Mouse (Mus musculus): ENCODE data around the gene Zfp27.

Gene Zfp27

GRCm38 (mm10) chr7:29905966-29906681, at the start of gene Zfp27:
Gene Zfp27, minus strand, starts transcription at chr7:29906572.
- DNase-seq (ENCODE audit: extremely low spot score, low spot score) = peak; percentile 82

GRCm38 (mm10) chr7:29954731-29955130, 48.4 kb upstream of the Zfp27 start:
- peak; percentile 51 for DNase-seq (ENCODE audit: extremely low spot score, low spot score)

DNA sequence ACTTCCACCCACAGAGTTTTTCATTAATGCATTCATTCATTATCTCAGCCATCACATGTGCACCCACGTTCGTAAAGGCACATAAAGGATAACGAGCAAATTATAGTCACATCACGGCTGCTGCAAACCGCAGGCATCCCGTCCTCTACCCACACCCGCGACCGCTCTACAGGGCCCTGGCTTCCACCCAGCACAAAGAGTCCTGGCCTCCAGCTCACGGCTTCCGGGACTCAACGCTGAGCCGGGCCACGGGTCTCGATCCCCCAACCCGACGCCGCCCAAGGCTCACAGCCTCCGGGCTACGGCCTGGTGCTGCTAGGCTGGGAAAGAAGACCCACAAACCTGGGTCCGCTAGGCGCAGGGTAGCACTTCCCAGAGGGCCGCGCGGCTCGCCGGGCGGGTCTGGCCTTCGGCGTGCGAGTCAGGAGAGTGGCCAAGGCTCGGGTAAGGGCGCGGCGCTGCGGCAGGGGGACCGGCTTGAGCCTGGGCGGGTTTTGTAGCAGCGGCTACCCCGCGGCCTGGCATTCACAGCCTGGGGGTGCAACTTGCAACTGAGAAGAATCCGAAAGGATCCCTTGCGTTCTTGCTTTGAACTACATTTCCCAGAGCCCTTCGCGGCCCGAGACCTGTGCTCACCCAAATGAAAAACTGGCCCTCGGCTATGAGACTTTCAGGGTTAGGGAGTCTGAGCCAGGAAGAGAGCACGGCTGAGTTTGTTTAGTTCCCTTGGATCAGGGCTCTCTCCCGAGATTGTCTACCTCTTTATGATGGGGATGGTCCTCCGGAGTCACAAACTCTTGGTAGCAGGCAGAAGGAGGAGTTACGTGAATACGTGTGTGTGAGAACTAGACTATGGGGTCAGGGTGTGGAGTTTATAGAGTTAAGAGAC, 47.4 kb upstream of the Zfp27 start, which contains the start of gene Zfp74:
TSS of gene Zfp74 (minus strand) at position 577 of the 889 bp plus-strand sequence.
- peak; percentile 89 for DNase-seq (ENCODE audit: extremely low spot score, low spot score)

GRCm38 (mm10) chr7:29953086-29953485, 46.7 kb upstream of the Zfp27 start:
- DNase-seq (ENCODE audit: extremely low spot score, low spot score) = no peak

DNA sequence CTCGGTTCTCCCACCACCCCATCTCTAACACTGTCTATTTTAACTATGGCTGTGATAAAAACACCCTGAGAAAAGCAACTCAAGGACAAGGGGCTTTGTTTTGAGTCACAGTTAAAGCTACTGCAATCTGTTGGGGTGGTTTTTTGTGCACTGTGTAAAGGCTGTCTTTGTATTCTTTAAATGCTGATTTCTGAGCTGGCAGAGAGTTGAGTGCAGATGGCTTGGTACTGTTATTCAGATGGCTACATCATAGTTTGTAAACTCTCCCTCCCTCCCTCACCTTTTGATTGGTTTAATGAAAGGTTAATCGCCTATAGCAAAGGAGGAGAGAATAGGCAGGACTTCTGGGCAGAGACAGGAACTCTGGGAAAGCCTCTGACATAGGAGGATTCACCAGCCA, 37.8 kb upstream of the Zfp27 start:
- no peak for DNase-seq (ENCODE audit: extremely low spot score, low spot score)

DNA sequence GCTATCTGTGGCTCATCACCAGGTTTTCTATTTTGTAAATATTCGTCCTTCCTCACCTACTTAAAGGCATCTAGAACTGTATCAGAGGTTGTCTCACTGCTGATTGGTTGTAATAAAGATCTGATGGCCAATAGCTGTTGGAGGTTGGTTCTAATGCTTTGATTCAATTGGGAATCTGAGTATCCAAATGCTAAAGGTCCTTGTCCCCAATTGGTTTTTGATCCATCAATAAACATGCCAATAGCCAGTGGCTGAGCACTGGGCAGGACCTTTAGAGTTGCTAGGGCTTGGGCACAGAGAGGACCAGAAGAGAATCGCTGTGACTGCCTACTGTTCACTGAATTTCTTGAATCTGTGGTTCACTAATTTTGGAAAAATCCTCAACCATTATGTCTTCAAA, 37.3 kb upstream of the Zfp27 start:
- no peak for DNase-seq (ENCODE audit: extremely low spot score, low spot score)

GRCm38 (mm10) chr7:29942740-29943139, 36.4 kb upstream of the Zfp27 start:
- no peak for DNase-seq (ENCODE audit: extremely low spot score, low spot score)

DNA sequence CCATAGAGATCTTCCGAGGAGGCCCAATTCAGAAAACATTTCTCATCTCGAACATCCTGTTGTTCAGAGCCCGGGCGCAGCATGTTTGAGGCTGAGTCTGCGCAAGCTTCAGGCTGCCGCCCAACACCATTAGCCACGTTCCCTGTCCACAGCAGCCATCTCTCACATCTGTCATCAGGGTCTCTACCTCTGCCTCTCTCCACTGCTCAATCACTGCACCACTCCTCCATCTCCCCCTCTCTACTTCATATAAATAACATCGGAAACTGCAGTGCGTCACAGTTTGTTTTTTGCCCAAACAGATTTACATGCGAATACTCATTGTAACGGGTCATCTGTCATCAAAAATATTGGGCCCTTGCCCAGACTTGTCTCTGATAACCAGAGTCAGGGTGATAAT, 34.7 kb upstream of the Zfp27 start:
- no peak for DNase-seq (ENCODE audit: extremely low spot score, low spot score)

DNA sequence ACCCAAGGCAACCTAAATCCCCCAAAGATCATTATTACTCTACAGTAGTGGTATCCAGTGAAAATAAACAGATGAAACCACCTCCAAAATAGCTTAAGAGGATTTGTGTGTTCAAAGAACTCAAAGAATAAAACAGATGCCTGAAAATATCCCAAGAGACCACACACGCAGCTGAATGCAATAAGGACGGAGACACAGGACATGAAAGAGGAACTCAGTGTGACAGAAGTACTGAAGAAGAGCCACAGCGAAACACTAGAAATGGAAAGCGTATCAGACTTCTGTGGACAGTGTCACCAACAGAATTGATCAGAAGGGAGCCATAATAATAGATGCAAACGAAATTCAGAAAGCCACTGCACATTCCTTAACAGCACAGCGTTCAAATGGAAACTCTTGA, 32.5 kb upstream of the Zfp27 start:
- no peak for DNase-seq (ENCODE audit: extremely low spot score, low spot score)

DNA sequence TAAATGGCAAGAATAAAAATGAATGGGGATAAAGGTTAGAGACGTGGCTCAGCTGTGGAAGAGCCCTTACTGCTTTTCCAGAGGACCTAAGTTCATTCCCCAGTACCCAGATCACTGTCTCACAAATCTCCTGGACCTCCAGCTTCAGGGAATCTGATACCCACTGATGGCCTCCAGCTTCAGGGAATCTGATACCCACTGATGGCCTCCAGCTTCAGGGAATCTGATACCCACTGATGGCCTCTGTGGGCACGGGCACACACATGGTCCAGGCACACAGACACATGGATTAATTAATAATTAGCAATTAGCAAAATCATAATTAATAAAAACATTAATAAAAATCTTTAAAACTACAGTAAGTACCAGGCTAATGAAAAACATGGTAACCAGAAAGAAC, 16.4 kb upstream of the Zfp27 start:
- DNase-seq (ENCODE audit: extremely low spot score, low spot score) = no peak

GRCm38 (mm10) chr7:29921439-29922093, 15.2 kb upstream of the Zfp27 start:
- no peak for DNase-seq (ENCODE audit: extremely low spot score, low spot score)

GRCm38 (mm10) chr7:29918062-29918453, 11.7 kb upstream of the Zfp27 start:
- no peak for DNase-seq (ENCODE audit: extremely low spot score, low spot score)

- no peak for DNase-seq (ENCODE audit: extremely low spot score, low spot score)
Observed at GRCm38 (mm10) chr7:29917371-29918061, 11.1 kb upstream of the Zfp27 start.

DNA sequence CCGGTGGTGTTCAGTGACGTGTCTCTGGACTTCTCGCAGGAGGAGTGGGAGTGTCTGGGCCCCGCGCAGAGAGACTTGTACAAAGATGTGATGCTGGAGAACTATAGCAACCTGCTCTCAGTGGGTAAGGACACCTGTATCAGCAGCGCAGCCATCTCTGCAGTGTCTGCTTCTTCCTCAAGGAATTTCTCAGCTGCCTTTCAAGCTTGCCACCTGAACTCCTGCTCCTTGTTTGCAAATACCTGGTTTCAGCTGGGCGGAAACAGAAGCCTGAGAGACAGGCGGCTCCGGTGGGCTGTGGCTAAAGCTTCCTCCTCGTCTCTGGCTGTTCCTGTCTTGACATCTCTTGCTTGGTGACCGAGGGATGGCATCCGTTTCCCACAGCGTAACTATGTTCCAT, 5.8 kb upstream of the Zfp27 start:
- DNase-seq (ENCODE audit: extremely low spot score, low spot score) = no peak

DNA sequence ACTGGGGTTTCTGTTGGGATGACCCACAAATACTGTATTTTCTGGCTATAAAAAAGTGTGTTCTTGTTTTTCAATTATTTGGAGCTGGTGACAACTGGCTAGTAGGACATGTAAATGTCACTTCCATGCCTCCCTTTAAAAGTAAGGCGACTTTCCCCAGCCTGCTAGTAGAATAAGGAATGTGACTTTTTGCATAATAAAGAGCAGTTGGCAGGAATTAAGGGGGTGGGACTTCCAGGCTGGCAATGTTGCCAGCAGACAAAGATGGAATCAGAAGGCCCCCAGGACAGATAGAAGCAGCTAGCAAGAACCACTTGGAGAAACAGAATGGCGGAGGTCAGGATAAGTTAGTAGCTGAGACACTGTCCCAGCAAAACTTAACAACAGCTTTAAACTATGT, 3.9 kb upstream of the Zfp27 start:
- DNase-seq (ENCODE audit: extremely low spot score, low spot score) = no peak

- DNase-seq (ENCODE audit: extremely low spot score, low spot score) = peak; percentile 93
Observed at GRCm38 (mm10) chr7:29908130-29908950, 2.0 kb upstream of the Zfp27 start, which contains the start of gene Zfp383. Gene Zfp383, plus strand, starts transcription at chr7:29908223.

DNA sequence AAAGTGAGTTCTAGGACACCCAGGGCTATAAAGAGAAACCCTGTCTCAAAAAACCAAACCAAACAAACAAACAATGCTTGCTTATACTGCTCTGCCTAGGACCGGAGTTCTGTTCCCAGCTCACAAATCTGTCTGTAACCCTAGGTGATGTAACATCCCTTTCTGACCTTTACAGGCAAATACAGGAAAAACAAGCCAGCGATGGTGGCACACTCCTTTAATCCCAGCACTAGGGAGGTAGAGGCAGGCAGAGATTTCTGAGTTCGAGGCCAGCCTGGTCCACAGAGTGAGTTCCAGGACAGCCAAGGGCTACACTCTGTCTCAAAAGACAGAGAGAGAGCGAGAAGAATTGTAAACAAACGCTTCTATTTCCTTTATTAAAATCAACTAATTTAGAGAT, 834 bp upstream of the Zfp27 start:
- no peak for DNase-seq (ENCODE audit: extremely low spot score, low spot score)

DNA sequence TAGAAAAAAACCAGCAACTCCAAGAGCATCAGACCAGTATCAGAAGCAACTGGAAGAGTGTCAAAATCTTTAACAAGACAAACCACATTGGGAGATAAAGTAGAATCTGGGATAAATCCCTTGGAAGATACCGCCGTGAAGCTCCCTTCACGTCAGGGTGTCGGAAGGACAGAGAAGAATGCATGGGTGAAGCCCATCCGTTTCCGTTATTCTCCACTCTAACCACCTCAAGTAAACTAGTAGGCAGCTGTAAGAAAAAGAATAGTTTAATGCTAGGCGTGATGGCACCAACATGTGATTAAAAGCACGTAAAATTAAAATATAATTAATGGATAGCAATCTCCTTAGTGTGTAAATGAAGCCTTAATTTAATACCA, 298 bp upstream of the Zfp27 start:
- peak; percentile 29 for DNase-seq (ENCODE audit: extremely low spot score, low spot score)

- DNase-seq (ENCODE audit: extremely low spot score, low spot score) = no peak
Observed at GRCm38 (mm10) chr7:29904101-29904500, 2.3 kb downstream of the Zfp27 start.

- no peak for DNase-seq (ENCODE audit: extremely low spot score, low spot score)
Observed at GRCm38 (mm10) chr7:29898351-29898750, 8.0 kb downstream of the Zfp27 start.

DNA sequence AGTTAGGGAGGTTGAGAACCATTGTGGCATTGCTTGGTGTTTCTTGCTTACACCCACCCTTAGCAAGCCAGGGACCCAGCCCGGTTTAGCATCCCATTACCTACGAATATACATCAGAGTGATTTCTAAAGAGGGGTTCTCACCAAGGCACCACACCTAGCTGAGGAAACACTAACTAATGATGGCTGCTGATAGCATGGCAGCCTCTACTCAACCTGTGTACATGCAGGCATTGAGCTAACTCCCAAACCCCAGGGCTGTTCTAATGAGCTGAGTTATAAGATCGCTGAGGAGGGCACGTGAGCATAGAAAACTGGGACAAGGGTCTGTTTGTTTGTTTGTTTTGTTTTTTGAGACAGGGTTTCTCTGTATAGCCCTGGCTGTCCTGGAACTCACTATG, 13.6 kb downstream of the Zfp27 start:
- DNase-seq (ENCODE audit: extremely low spot score, low spot score) = no peak

Measured in neural tube, embryonic 10.5 days (tissue).